Mouse (Mus musculus): ENCODE data around the gene Fam149b. TPM values are rescaled to one million over a fixed set of nuclear protein-coding genes. Genes with fewer than 3 reads are reported as not detected.

Gene Fam149b
- polyA plus RNA-seq, 1 experiment from 2014 or later = 12.8 TPM

DNA sequence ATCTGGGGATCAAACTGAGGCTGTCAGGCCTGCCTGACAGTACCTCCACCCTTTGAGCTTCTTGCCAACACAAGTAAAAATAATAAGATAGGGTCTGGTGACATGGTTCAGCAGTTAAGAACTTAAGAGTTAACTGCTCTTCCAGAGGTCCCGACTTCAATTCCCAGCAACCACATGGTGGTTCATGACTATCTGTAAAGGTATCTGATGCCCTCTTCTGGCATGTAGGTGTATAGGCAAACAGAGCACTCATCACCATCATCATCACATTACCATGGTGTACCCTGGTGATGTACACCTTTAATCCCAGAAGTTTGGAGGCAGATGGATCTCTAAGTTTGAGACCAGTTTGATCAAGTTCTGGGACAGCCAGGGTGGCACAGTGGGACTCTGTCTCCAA lies 80.6 kb downstream of the Fam149b start:
- no peak overlapping the region for H3K9ac ChIP-seq (ENCODE audit: low read depth, low read length)
- TF ChIP-seq CTCF (IDR thresholded peaks at IDR 0.05; ENCODE audit: low read depth) = peak; percentile 40
- H3K4me2 ChIP-seq (replicated peaks; ENCODE audit: low read depth) = no peak overlapping the region
- H3K4me3 ChIP-seq (ENCODE audit: low read depth, low read length) = no peak overlapping the region
- H3K9me3 ChIP-seq (ENCODE audit: control insufficient read depth) = no peaks in the 10 kb centered on the region
- ATAC-seq = no peak
- no peaks in the 10 kb centered on the region for H3K27me3 ChIP-seq (replicated peaks; ENCODE audit: control insufficient read depth, insufficient read depth, low read length)
- no peaks in the 10 kb centered on the region for H3K36me3 ChIP-seq (ENCODE audit: control insufficient read depth, insufficient read depth)
- 24% methylated on average over 1 of the region's 1 CpGs for WGBS
- H3K27ac ChIP-seq (ENCODE audit: low read depth, low read length) = no peak overlapping the region
- H3K4me1 ChIP-seq (replicated peaks; ENCODE audit: control insufficient read depth, insufficient read depth, low read length) = no peaks in the 10 kb centered on the region

DNA sequence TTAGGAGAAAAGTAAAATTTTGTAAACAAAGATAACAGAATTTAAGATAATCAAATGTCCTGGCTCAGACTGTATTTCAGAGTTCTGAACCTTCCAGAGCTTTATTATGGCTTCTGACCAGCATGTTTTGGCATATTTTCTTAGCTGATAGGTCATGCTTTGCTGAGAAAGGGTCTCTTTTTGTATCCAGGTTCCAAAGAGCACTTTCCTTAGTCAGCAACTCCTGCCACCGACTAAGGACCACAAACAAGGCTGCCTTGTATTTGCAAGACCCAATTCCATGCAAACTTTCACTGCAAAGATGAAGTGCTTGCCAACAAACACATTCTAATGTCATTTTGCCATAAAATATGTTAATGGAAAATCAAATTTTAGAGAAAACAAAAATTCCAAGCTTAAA lies 81.9 kb downstream of the Fam149b start:
- Histone ChIP-seq H3K9ac (ENCODE audit: low read depth, low read length) (no peak overlapping the region), H3K9me3 (ENCODE audit: control insufficient read depth) (no peaks in the 10 kb centered on the region), H3K4me3 (ENCODE audit: low read depth, low read length) (no peak overlapping the region), H3K36me3 (ENCODE audit: control insufficient read depth, insufficient read depth) (no peaks in the 10 kb centered on the region), H3K27ac (ENCODE audit: low read depth, low read length) (no peak overlapping the region), H3K27me3 (replicated peaks; ENCODE audit: control insufficient read depth, insufficient read depth, low read length) (no peaks in the 10 kb centered on the region), H3K4me1 (replicated peaks; ENCODE audit: control insufficient read depth, insufficient read depth, low read length) (no peaks in the 10 kb centered on the region), H3K4me2 (replicated peaks; ENCODE audit: low read depth) (no peak overlapping the region)
- TF ChIP-seq CTCF (IDR thresholded peaks at IDR 0.05; ENCODE audit: low read depth) = no peak
- 62% methylated on average over 1 of the region's 1 CpGs for WGBS
- no peak for ATAC-seq

DNA sequence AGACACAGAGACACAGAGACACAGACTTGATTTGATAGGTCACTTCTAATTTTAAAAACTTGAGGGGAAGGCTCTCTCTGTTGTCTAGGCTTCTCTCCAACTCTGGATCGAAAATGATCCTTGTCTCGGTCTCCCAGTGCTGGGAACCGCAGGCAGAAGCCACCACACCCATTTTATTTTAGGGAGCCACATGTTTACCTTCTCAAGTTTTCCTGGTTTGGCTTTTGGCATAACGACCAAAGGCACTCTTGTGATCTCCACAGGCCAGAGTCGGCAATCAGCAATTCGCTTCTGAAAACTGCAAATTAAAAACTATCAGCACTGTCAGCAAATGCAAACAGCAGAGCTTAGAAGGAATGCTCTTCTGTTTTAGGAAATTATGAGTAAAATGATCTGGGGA lies 83.8 kb downstream of the Fam149b start:
- no peak overlapping the region for H3K4me2 ChIP-seq (replicated peaks; ENCODE audit: low read depth)
- 61% methylated on average over 6 of the region's 6 CpGs for WGBS
- H3K4me1 ChIP-seq (replicated peaks; ENCODE audit: control insufficient read depth, insufficient read depth, low read length) = no peaks in the 10 kb centered on the region
- H3K36me3 ChIP-seq (ENCODE audit: control insufficient read depth, insufficient read depth) = no peaks in the 10 kb centered on the region
- H3K9me3 ChIP-seq (ENCODE audit: control insufficient read depth) = no peaks in the 10 kb centered on the region
- no peak overlapping the region for H3K9ac ChIP-seq (ENCODE audit: low read depth, low read length)
- no peak for ATAC-seq
- no peaks in the 10 kb centered on the region for H3K27me3 ChIP-seq (replicated peaks; ENCODE audit: control insufficient read depth, insufficient read depth, low read length)
- no peak overlapping the region for H3K27ac ChIP-seq (ENCODE audit: low read depth, low read length)
- TF ChIP-seq CTCF (IDR thresholded peaks at IDR 0.05; ENCODE audit: low read depth) = no peak
- H3K4me3 ChIP-seq (ENCODE audit: low read depth, low read length) = no peak overlapping the region

DNA sequence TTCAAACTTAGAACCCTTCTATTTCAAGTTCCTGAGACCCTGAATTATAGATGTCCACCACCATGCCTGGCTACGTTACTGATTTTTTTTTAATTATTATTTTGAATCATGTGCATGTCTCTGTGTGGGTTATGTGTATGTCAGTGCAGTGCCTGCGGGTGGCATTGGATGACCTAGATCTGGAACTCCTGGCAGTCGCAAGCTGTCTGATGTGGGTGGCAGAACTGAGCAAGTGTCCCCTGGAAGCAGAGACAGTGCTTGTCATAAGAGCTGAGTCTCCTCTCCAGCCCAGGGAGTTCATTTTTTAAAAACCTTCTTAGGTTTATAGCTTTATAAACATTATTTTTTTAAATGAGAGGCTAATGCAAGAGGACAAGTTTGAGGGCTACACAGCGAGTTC lies 84.5 kb downstream of the Fam149b start:
- Histone ChIP-seq H3K9me3 (ENCODE audit: control insufficient read depth) (no peaks in the 10 kb centered on the region), H3K27me3 (replicated peaks; ENCODE audit: control insufficient read depth, insufficient read depth, low read length) (no peaks in the 10 kb centered on the region), H3K36me3 (ENCODE audit: control insufficient read depth, insufficient read depth) (no peaks in the 10 kb centered on the region), H3K27ac (ENCODE audit: low read depth, low read length) (no peak overlapping the region), H3K4me2 (replicated peaks; ENCODE audit: low read depth) (no peak overlapping the region), H3K4me3 (ENCODE audit: low read depth, low read length) (no peak overlapping the region), H3K4me1 (replicated peaks; ENCODE audit: control insufficient read depth, insufficient read depth, low read length) (no peaks in the 10 kb centered on the region), H3K9ac (ENCODE audit: low read depth, low read length) (no peak overlapping the region)
- ATAC-seq = no peak
- WGBS = 82% methylated on average over 4 of the region's 4 CpGs
- no peak for TF ChIP-seq CTCF (IDR thresholded peaks at IDR 0.05; ENCODE audit: low read depth)

Other genes with a start within 250 kb of the Fam149b start
- gene Saysd1, start 209.6 kb upstream of the Fam149b start, polyA plus RNA-seq (2015; fragmentation: Nextera tagmentation; extraction: Ambion mirVana) = 49.8 and 55.6 TPM in 2 replicates
- gene Kcnk5, start 166.4 kb upstream of the Fam149b start, polyA plus RNA-seq (2015; fragmentation: Nextera tagmentation; extraction: Ambion mirVana) = 10.0 and 10.9 TPM in 2 replicates
- 0.68 and 1.1 TPM in 2 replicates for gene Kcnk16, start 79.0 kb upstream of the Fam149b start, polyA plus RNA-seq (2015; fragmentation: Nextera tagmentation; extraction: Ambion mirVana)
- gene Nudt13, start 53.5 kb upstream of the Fam149b start, polyA plus RNA-seq (2015; fragmentation: Nextera tagmentation; extraction: Ambion mirVana) = 7.4 and 10.5 TPM in 2 replicates
- gene Ecd, start within 50 bp of the Fam149b start, polyA plus RNA-seq (2015; fragmentation: Nextera tagmentation; extraction: Ambion mirVana) = 13.5 and 15.5 TPM in 2 replicates
- 39.3 and 41.5 TPM in 2 replicates for gene Dnajc9, start 40.7 kb downstream of the Fam149b start, polyA plus RNA-seq (2015; fragmentation: Nextera tagmentation; extraction: Ambion mirVana)
- 78.3 and 80.4 TPM in 2 replicates for gene Mrps16, start 45.5 kb downstream of the Fam149b start, polyA plus RNA-seq (2015; fragmentation: Nextera tagmentation; extraction: Ambion mirVana)
- gene Cfap70, start 104.1 kb downstream of the Fam149b start, polyA plus RNA-seq (2015; fragmentation: Nextera tagmentation; extraction: Ambion mirVana) = not detected in 2 replicates
- 33.6 and 37.8 TPM in 2 replicates for gene Anxa7, start 132.0 kb downstream of the Fam149b start, polyA plus RNA-seq (2015; fragmentation: Nextera tagmentation; extraction: Ambion mirVana)
- gene Mss51, start 148.7 kb downstream of the Fam149b start, polyA plus RNA-seq (2015; fragmentation: Nextera tagmentation; extraction: Ambion mirVana) = 0.21 and 0.26 TPM in 2 replicates
- 24.2 and 24.4 TPM in 2 replicates for gene Ppp3cb, start 198.4 kb downstream of the Fam149b start, polyA plus RNA-seq (2015; fragmentation: Nextera tagmentation; extraction: Ambion mirVana)